16 mouse cellular contexts compared by ENCODE assay signal in genomic region chr16:77986884-77987529, GRCm38 (mm10).
DNase-seq lines count a peak whose midpoint lies in the region; TF ChIP-seq lines count a peak whose summit lies in the region.
"Had no signal": no experiment of that assay in that cellular context is flagged by ENCODE, and none has a peak within 500 bp of the region (broad histone marks: within the 10 kb centered on the region; RNA-seq: fewer than 3 reads in every experiment).

No protein-coding gene starts in this region.

- no peaks in the 10 kb centered on the region for H3K36me3 ChIP-seq in testis, adult 2 months (ENCODE audit: control insufficient read depth, insufficient read depth, low read length)
- H3K36me3 ChIP-seq: embryonic facial prominence, embryonic 13.5 days; midbrain, embryonic 12.5 days had no signal

- peak overlapping the region; percentile 82 for H3K27ac ChIP-seq in layer of hippocampus, adult 2 months
- 0 out of 2 replicates have a peak overlapping the region, but pooled peaks have one; percentile 42 for H3K27ac ChIP-seq in testis, adult 2 months (ENCODE audit: control insufficient read depth, insufficient read depth, low read depth, low read length)
- H3K27ac ChIP-seq: embryonic facial prominence, embryonic 13.5 days; gastrocnemius, adult 2 months; midbrain, embryonic 12.5 days had no signal

- no peaks in the 10 kb centered on the region for H3K27me3 ChIP-seq in testis, adult 2 months (ENCODE audit: control insufficient read depth, insufficient read depth, low read length)
- H3K27me3 ChIP-seq: embryonic facial prominence, embryonic 13.5 days; midbrain, embryonic 12.5 days had no signal

- peak overlapping the region; percentile 47 for H3K4me3 ChIP-seq in layer of hippocampus, adult 2 months
- H3K4me3 ChIP-seq in testis, adult 2 months (ENCODE audit: control insufficient read depth, low read depth, low read length): no peak overlapping the region
- H3K4me3 ChIP-seq: embryonic facial prominence, embryonic 13.5 days; gastrocnemius, adult 2 months; midbrain, embryonic 12.5 days had no signal

- H3K4me1 ChIP-seq in testis, adult 2 months (ENCODE audit: control insufficient read depth, insufficient read depth, low read length): no peaks in the 10 kb centered on the region
- H3K4me1 ChIP-seq: midbrain, embryonic 12.5 days had no signal

- TF ChIP-seq POLR2A in testis, adult 2 months (IDR thresholded peaks at IDR 0.05; ENCODE audit: control insufficient read depth, low read depth, low read length): no peak

- DNase-seq in cerebellum, postnatal 10 days: peak; percentile 4 to 35
- DNase-seq in cerebellum, postnatal 36 days: no peak
- DNase-seq in layer of hippocampus, adult 2 months (ENCODE audit: low spot score in 2 of 2): no peak
- no peak for DNase-seq in layer of hippocampus, adult 11-12 months (ENCODE audit: low spot score)
- no peak for DNase-seq in testis, postnatal 10 days (ENCODE audit: low spot score)
- DNase-seq in testis, postnatal 14 days (ENCODE audit: low spot score): peak; percentile 3
- DNase-seq in urinary bladder, adult 18-20 months (ENCODE audit: low spot score in 2 of 2): no peak
- DNase-seq: adrenal gland, postnatal 14 days; cerebellum, adult 8-10 months; gastrocnemius, adult 2 months; liver; lung, postnatal 10 days; thymus, postnatal 25 days had no signal

- TF ChIP-seq CTCF in layer of hippocampus, adult 2 months (conservative IDR thresholded peaks at IDR 0.05): no peak
- TF ChIP-seq CTCF in testis, adult 2 months (IDR thresholded peaks at IDR 0.05; ENCODE audit: control insufficient read depth, insufficient read depth, insufficient replicate concordance, low read depth, low read length): no peak

Comparison
In these comparisons a context has a peak if more than half of its experiments do, and no peak if none do; other contexts are left out.
1. DNase-seq: peak in cerebellum, postnatal 10 days (2 of 2) and testis, postnatal 14 days (single experiment); none in cerebellum, postnatal 36 days (0 of 2), layer of hippocampus, adult 2 months (0 of 2), layer of hippocampus, adult 11-12 months (single experiment), testis, postnatal 10 days (single experiment) and urinary bladder, adult 18-20 months (0 of 2).